Mouse (Mus musculus) liver, postnatal 0 days (tissue): ENCODE measurements around the gene Adamts14. TPM values are rescaled to one million over a fixed set of nuclear protein-coding genes. Genes with fewer than 3 reads are reported as not detected.
A peak's percentile ranks its signal among the peaks of the same experiment; 100 is the strongest.

Experiments used
- ATAC-seq: fragments of 200-750 bp; cut with Nextera tagmentation; 2 replicates; pipeline ENCODE4 v1.8.0; 2017; ENCODE audit warnings: mild to moderate bottlenecking, moderate library complexity
- DNase-seq: peaks from one replicate; pipeline ENCODE4 v3.0.0-alpha.2; 2016
- H3K27ac ChIP-seq: fragments of 300-500 bp; sonication (generic); 2 replicates; pipeline ENCODE4 v1.5.1; 2014; ENCODE audit warnings: antibody characterized with exemption, moderate library complexity, mild to moderate bottlenecking, low read depth
- H3K27me3 ChIP-seq: fragments of 300-500 bp; sonication (generic); 2 replicates; pipeline ENCODE4 v1.6.1; 2014; ENCODE audit warnings: low read length, control low read depth, mixed read lengths; ENCODE audit not compliant: insufficient read depth
- H3K36me3 ChIP-seq: fragments of 300-500 bp; sonication (generic); replicated peaks from 2 replicates; pipeline ENCODE4 v1.6.1; 2014; ENCODE audit warnings: mild to moderate bottlenecking, control low read depth, low read length, moderate library complexity, mixed read lengths; ENCODE audit not compliant: insufficient read depth
- H3K4me1 ChIP-seq: fragments of 300-500 bp; sonication (generic); 2 replicates; pipeline ENCODE4 v1.6.1; 2014; ENCODE audit warnings: antibody characterized with exemption, mild to moderate bottlenecking, control low read depth; ENCODE audit not compliant: insufficient read depth
- H3K4me2 ChIP-seq: fragments of 300-500 bp; sonication (generic); 2 replicates; pipeline ENCODE4 v1.6.1; 2014; ENCODE audit warnings: low read depth, mild to moderate bottlenecking, low read length, moderate library complexity, mixed read lengths
- H3K4me3 ChIP-seq: fragments of 300-500 bp; sonication (generic); 2 replicates; pipeline ENCODE4 v1.5.1; 2014; ENCODE audit warnings: low read depth, low read length
- H3K9ac ChIP-seq: fragments of 300-500 bp; sonication (generic); replicated peaks from 2 replicates; pipeline ENCODE4 v1.6.1; 2014; ENCODE audit warnings: mild to moderate bottlenecking, moderate library complexity
- H3K9me3 ChIP-seq: fragments of 300-500 bp; sonication (generic); 2 replicates; pipeline ENCODE4 v1.6.1; 2016; ENCODE audit warnings: mild to moderate bottlenecking, control low read depth, low read length, mixed read lengths
- CTCF ChIP-seq: sonication (generic); IDR thresholded peaks from 2 replicates; pipeline ENCODE4 v1.5.1; 2016; ENCODE audit warnings: antibody characterized with exemption, low read depth
- EP300 ChIP-seq: IDR thresholded peaks from 2 replicates; pipeline ENCODE4 v1.6.1; 2016; ENCODE audit warnings: antibody characterized with exemption, low read depth, mild to moderate bottlenecking
- WGBS: fragments of 180-500 bp; shearing (Covaris S2); extraction: QIAGEN DNeasy Blood & Tissue Kit; methylation state at CpG from one replicate; pipeline ENCODE4 v1.1.7; 2014; ENCODE audit not compliant: insufficient replicate concordance; 5-methylcytosine and 5-hydroxymethylcytosine counted together
- polyA plus RNA-seq: library from polyadenylated mRNA; unstranded; fragments of >200 nt; fragmentation: Nextera tagmentation; extraction: Ambion mirVana; gene quantifications from 2 replicates; pipeline ENCODE4 v1.2.1, GENCODE M21; 2015

Gene Adamts14
- polyA plus RNA-seq, result 0.39 and 0.46 TPM in 2 replicates

- WGBS, result 4% methylated on average over 44 of the region's 75 CpGs
- Histone ChIP-seq H3K9me3 (no peaks in the 10 kb centered on the region), H3K4me3 (peak within 1 kb of the TSS; percentile 41), H3K4me1 (peaks cover 3% of the 10 kb centered on the region; the same call in 1 of the 2 replicates), H3K9ac (peak within 1 kb of the TSS; percentile 27), H3K4me2 (peak within 1 kb of the TSS; percentile 84), H3K27me3 (peaks cover 11% of the 10 kb centered on the region; the same call in 1 of the 2 replicates), H3K36me3 (no peaks in the 10 kb centered on the region), H3K27ac (peak within 1 kb of the TSS; percentile 23; the same call in 1 of the 2 replicates)
- ATAC-seq, result peak; percentile 38; the same call in 1 of the 2 replicates
- DNase-seq, result peak; percentile 38
- no peak for TF ChIP-seq CTCF
Observed at GRCm38 (mm10) chr10:61273081-61273843, at the start of gene Adamts14. Gene Adamts14, minus strand, starts transcription at chr10:61273438.

- ATAC-seq (no peak), DNase-seq (no peak)
- no peak overlapping the region for H3K27ac ChIP-seq
- no peak overlapping the region for H3K4me3 ChIP-seq
- H3K9ac ChIP-seq, result no peak overlapping the region
- peaks cover 8% of the 10 kb centered on the region; the same call in 1 of the 2 replicates for H3K4me1 ChIP-seq
- H3K4me2 ChIP-seq, result no peak overlapping the region
- H3K27me3 ChIP-seq, result no peaks in the 10 kb centered on the region
- H3K9me3 ChIP-seq, result no peaks in the 10 kb centered on the region
- TF ChIP-seq CTCF, result no peak; the same call in 1 of the 2 replicates
- no peak for TF ChIP-seq EP300
- no peaks in the 10 kb centered on the region for H3K36me3 ChIP-seq
- 73% methylated on average over 3 of the region's 3 CpGs for WGBS
Observed at GRCm38 (mm10) chr10:61318527-61318926, 45.3 kb upstream of the Adamts14 start.

GRCm38 (mm10) chr10:61315324-61315880 is 42.2 kb upstream of the Adamts14 start:
- no peak for TF ChIP-seq EP300
- no peak for TF ChIP-seq CTCF
- no peaks in the 10 kb centered on the region for H3K36me3 ChIP-seq
- H3K4me1 ChIP-seq, result peaks cover 17% of the 10 kb centered on the region
- WGBS, result 75% methylated on average over 9 of the region's 9 CpGs
- no peak overlapping the region for H3K9ac ChIP-seq
- ATAC-seq, result no peak
- no peak for DNase-seq
- H3K27ac ChIP-seq, result no peak overlapping the region
- no peak overlapping the region for H3K4me2 ChIP-seq
- H3K9me3 ChIP-seq, result no peaks in the 10 kb centered on the region
- no peaks in the 10 kb centered on the region for H3K27me3 ChIP-seq
- H3K4me3 ChIP-seq, result no peak overlapping the region

- no peak for DNase-seq
- Histone ChIP-seq H3K27ac (peak overlapping the region; percentile 81), H3K4me2 (no peak overlapping the region), H3K9ac (no peak overlapping the region), H3K4me1 (peaks cover 17% of the 10 kb centered on the region), H3K27me3 (no peaks in the 10 kb centered on the region), H3K9me3 (no peaks in the 10 kb centered on the region), H3K36me3 (no peaks in the 10 kb centered on the region), H3K4me3 (no peak overlapping the region)
- ATAC-seq, result no peak
- TF ChIP-seq EP300 (no peak), CTCF (no peak)
- 43% methylated on average over 7 of the region's 7 CpGs for WGBS
Observed at GRCm38 (mm10) chr10:61313750-61314149, 40.5 kb upstream of the Adamts14 start.

- no peak; the same call in 1 of the 2 replicates for TF ChIP-seq EP300
- TF ChIP-seq CTCF, result no peak
- Histone ChIP-seq H3K4me3 (no peak overlapping the region), H3K4me1 (peaks cover 17% of the 10 kb centered on the region), H3K9ac (peak overlapping the region; percentile 51), H3K4me2 (peak overlapping the region; percentile 44), H3K36me3 (no peaks in the 10 kb centered on the region), H3K27me3 (no peaks in the 10 kb centered on the region), H3K27ac (peak overlapping the region; percentile 88), H3K9me3 (no peaks in the 10 kb centered on the region)
- 30% methylated on average over 7 of the region's 7 CpGs for WGBS
- ATAC-seq (peak; percentile 97), DNase-seq (peak; percentile 61)
Observed at GRCm38 (mm10) chr10:61312754-61313153, 39.5 kb upstream of the Adamts14 start.

- H3K36me3 ChIP-seq, result no peaks in the 10 kb centered on the region
- peak overlapping the region; percentile 51 for H3K9ac ChIP-seq
- WGBS, result 75% methylated on average over 6 of the region's 6 CpGs
- H3K27me3 ChIP-seq, result no peaks in the 10 kb centered on the region
- no peak for DNase-seq
- H3K4me2 ChIP-seq, result peak overlapping the region; percentile 44
- H3K27ac ChIP-seq, result peak overlapping the region; percentile 88
- ATAC-seq, result no peak; the same call in 1 of the 2 replicates
- peaks cover 17% of the 10 kb centered on the region for H3K4me1 ChIP-seq
- TF ChIP-seq EP300, result no peak
- TF ChIP-seq CTCF, result no peak
- H3K9me3 ChIP-seq, result no peaks in the 10 kb centered on the region
- no peak overlapping the region for H3K4me3 ChIP-seq
Observed at GRCm38 (mm10) chr10:61312159-61312558, 38.9 kb upstream of the Adamts14 start.
